Mouse (Mus musculus) thymus, adult 2 months (tissue): Measurements from ENCODE around the gene Svs1.

Source experiments
- CTCF ChIP-seq: fragments of 200-500 bp; IDR thresholded peaks from 2 replicates; pipeline ENCODE4 v1.5.1; 2012; ENCODE audit warnings: mild to moderate bottlenecking, control low read depth, low read length, moderate library complexity, borderline replicate concordance; ENCODE audit not compliant: control insufficient read depth, poor library complexity, insufficient read depth; ENCODE audit errors: extremely low read depth
- POLR2A ChIP-seq: fragments of 200-500 bp; IDR thresholded peaks from 2 replicates; pipeline ENCODE4 v1.6.1; 2012; ENCODE audit warnings: mild to moderate bottlenecking, low read length, control low read depth, moderate library complexity; ENCODE audit not compliant: control insufficient read depth, poor library complexity, insufficient read depth; ENCODE audit errors: extremely low read depth

DNA sequence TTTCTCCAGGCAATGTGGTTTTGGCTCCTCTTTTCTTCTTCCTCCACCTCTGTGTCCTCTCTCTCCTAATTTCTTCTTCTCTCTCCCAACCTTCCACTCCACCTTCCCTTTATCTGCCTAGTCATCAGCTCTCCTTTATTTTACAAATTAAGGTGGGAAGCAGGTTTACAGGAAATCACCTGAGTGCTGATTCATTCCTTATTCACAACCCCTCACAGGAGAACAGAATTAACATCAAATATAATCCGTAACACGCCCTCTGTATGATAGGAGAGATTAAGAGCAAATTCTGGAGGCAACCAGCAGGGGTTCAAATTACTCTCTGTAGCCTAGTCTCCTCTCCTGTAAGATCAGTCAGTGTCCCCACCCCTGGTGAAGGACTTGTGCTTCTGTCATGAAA, 35.7 kb downstream of the Svs1 start:
- TF ChIP-seq CTCF (no peak), POLR2A (no peak)
